Mouse (Mus musculus) C2C12 (cell line): ENCODE measurements at regions not wholly inside any gene's neighbourhood (a gene's known extent, or its start where the extent isn't known, plus 50 kb on each side); places are given as distances from the start of the nearest gene placed in this dataset.

ENCODE experiments used
- H3K27me3 ChIP-seq: one replicate; pipeline ENCODE4 v1.6.1; 2011; ENCODE audit not compliant: control insufficient read depth, insufficient read depth, insufficient read length
- H3K36me3 ChIP-seq: one replicate; pipeline ENCODE4 v1.6.1; 2011; ENCODE audit not compliant: control insufficient read depth, insufficient read depth
- H3K4me3 ChIP-seq: one replicate; pipeline ENCODE4 v1.5.1; 2011; ENCODE audit warnings: mild to moderate bottlenecking, control low read depth; ENCODE audit not compliant: poor library complexity, insufficient read depth, severe bottlenecking
- H3K79me2 ChIP-seq: one replicate; pipeline ENCODE4 v1.6.1; 2011; ENCODE audit not compliant: control insufficient read depth, insufficient read depth
- H3K79me3 ChIP-seq: one replicate; pipeline ENCODE4 v1.6.1; 2011; ENCODE audit warnings: low read depth, control low read depth
- H3ac ChIP-seq: one replicate; pipeline ENCODE3; 2011; ENCODE audit warnings: low read depth; ENCODE audit not compliant: control insufficient read depth, insufficient read length
- CEBPB ChIP-seq: IDR thresholded peaks from one replicate; pipeline ENCODE4 v1.6.1; 2011; ENCODE audit warnings: low read depth, mild to moderate bottlenecking, control low read depth, moderate library complexity
- CTCF ChIP-seq: IDR thresholded peaks from one replicate; pipeline ENCODE4 v1.5.1; 2011; ENCODE audit not compliant: control insufficient read depth, insufficient read depth, insufficient read length
- FOSL1 ChIP-seq: IDR thresholded peaks from one replicate; pipeline ENCODE4 v1.8.0; 2011; ENCODE audit warnings: mild to moderate bottlenecking, low read length; ENCODE audit not compliant: poor library complexity, insufficient read depth, severe bottlenecking
- MAX ChIP-seq: IDR thresholded peaks from one replicate; pipeline ENCODE4 v1.6.1; 2011; ENCODE audit warnings: mild to moderate bottlenecking, control low read depth
- MYOD1 ChIP-seq: IDR thresholded peaks from one replicate; pipeline ENCODE4 v1.6.1; 2011; ENCODE audit warnings: low read depth; ENCODE audit not compliant: control insufficient read depth, insufficient read length
- MYOG ChIP-seq: IDR thresholded peaks from one replicate; pipeline ENCODE4 v1.6.1; 2011; ENCODE audit not compliant: control insufficient read depth, insufficient read length; ENCODE audit errors: extremely low read depth
- USF1 ChIP-seq: IDR thresholded peaks from one replicate; pipeline ENCODE4 v1.6.1; 2011; ENCODE audit warnings: low read depth, mild to moderate bottlenecking, control low read depth, moderate library complexity

GRCm38 (mm10) chr9:89828156-89828555 is 81.6 kb upstream of the Rasgrf1 start:
- TF ChIP-seq CTCF: no peak
- no peak for TF ChIP-seq MYOG
- TF ChIP-seq MYOD1: no peak
- no peak for TF ChIP-seq USF1
- TF ChIP-seq MAX: no peak
- no peak for TF ChIP-seq FOSL1
- no peak for TF ChIP-seq CEBPB
- Histone ChIP-seq H3K36me3 (no peaks in the 10 kb centered on the region), H3K4me3 (no peak overlapping the region), H3K79me3 (no peaks in the 10 kb centered on the region), H3K79me2 (no peaks in the 10 kb centered on the region), H3K27me3 (no peaks in the 10 kb centered on the region), H3ac (no peak overlapping the region)

- no peaks in the 10 kb centered on the region for H3K27me3 ChIP-seq
- no peaks in the 10 kb centered on the region for H3K79me3 ChIP-seq
- H3ac ChIP-seq: no peak overlapping the region
- no peak overlapping the region for H3K4me3 ChIP-seq
- TF ChIP-seq USF1 (no peak), MAX (no peak), CEBPB (no peak), MYOD1 (no peak), CTCF (no peak), MYOG (no peak), FOSL1 (no peak)
- no peaks in the 10 kb centered on the region for H3K36me3 ChIP-seq
- H3K79me2 ChIP-seq: no peaks in the 10 kb centered on the region
Observed at GRCm38 (mm10) chr9:89827564-89827963, 82.1 kb upstream of the Rasgrf1 start.

- TF ChIP-seq FOSL1 (no peak), CEBPB (no peak), CTCF (peak; percentile 75), MYOG (no peak), MAX (no peak)
Observed at GRCm38 (mm10) chr9:89826712-89827548, 82.8 kb upstream of the Rasgrf1 start.

GRCm38 (mm10) chr9:89821853-89822243 is 83.6 kb upstream of the Ankrd34c start:
- Histone ChIP-seq H3K36me3 (no peaks in the 10 kb centered on the region), H3K27me3 (no peaks in the 10 kb centered on the region), H3K79me3 (no peaks in the 10 kb centered on the region), H3ac (no peak overlapping the region), H3K4me3 (no peak overlapping the region), H3K79me2 (no peaks in the 10 kb centered on the region)
- TF ChIP-seq CTCF: no peak
- TF ChIP-seq MYOG: no peak
- no peak for TF ChIP-seq FOSL1
- no peak for TF ChIP-seq CEBPB
- no peak for TF ChIP-seq MYOD1
- no peak for TF ChIP-seq MAX
- no peak for TF ChIP-seq USF1

More at GRCm38 (mm10) chr9:89826712-89827548, 82.8 kb upstream of the Rasgrf1 start:
- Histone ChIP-seq H3K36me3 (no peaks in the 10 kb centered on the region), H3ac (no peak overlapping the region), H3K27me3 (no peaks in the 10 kb centered on the region), H3K4me3 (no peak overlapping the region), H3K79me3 (no peaks in the 10 kb centered on the region), H3K79me2 (no peaks in the 10 kb centered on the region)

- H3K4me3 ChIP-seq: no peak overlapping the region
- no peaks in the 10 kb centered on the region for H3K27me3 ChIP-seq
- H3K79me2 ChIP-seq: no peaks in the 10 kb centered on the region
- TF ChIP-seq CEBPB: no peak
- no peak for TF ChIP-seq MYOD1
- TF ChIP-seq USF1: no peak
- no peak for TF ChIP-seq MYOG
- no peak for TF ChIP-seq FOSL1
- TF ChIP-seq CTCF: no peak
- H3ac ChIP-seq: no peak overlapping the region
- H3K79me3 ChIP-seq: no peaks in the 10 kb centered on the region
- no peaks in the 10 kb centered on the region for H3K36me3 ChIP-seq
Observed at GRCm38 (mm10) chr9:89821109-89821852, 83.0 kb upstream of the Ankrd34c start.
